Mouse (Mus musculus) stomach, postnatal 0 days (tissue): ENCODE data around the gene Dip2b.

Experiments
- CTCF ChIP-seq: IDR thresholded peaks from 2 replicates; pipeline ENCODE4 v1.5.1; 2016; ENCODE audit warnings: antibody characterized with exemption, low read depth, mild to moderate bottlenecking, moderate library complexity
- EP300 ChIP-seq: optimal IDR thresholded peaks from 2 replicates; pipeline ENCODE3; 2016; ENCODE audit warnings: antibody characterized with exemption

DNA sequence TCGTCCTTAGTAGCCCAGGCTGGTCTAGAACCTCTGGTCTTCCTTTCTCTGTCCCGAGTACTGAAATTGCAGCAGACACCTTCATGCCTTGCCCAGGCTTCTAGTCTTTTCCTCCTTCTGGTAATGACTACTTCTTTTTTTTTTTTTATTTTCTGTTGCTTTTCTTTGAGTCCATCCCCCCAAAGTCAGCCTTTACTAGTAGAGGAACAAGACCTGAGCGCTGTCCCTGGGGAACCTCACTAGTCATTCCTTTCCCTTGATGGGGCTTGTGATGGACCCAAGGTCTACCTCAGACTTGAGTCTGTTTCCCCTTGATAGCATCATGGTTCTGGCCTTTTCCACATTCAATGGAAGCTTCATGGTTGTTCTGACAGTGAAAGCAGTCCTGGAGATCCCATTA lies 179.6 kb downstream of the Dip2b start:
- TF ChIP-seq CTCF (no peak), EP300 (no peak)
